Mouse (Mus musculus) kidney, adult 2 months (tissue): ENCODE data around the gene Gimap3.

Experiments used
- CTCF ChIP-seq: fragments of 200-500 bp; conservative IDR thresholded peaks from 2 replicates; pipeline ENCODE4 v1.5.1; 2011; ENCODE audit warnings: low read depth, mild to moderate bottlenecking, control low read depth, low read length, moderate library complexity, mixed read lengths; ENCODE audit not compliant: insufficient read depth, insufficient read length
- POLR2A ChIP-seq: fragments of 200-500 bp; IDR thresholded peaks from one replicate; pipeline ENCODE4 v1.6.1; 2011; ENCODE audit warnings: low read depth, low read length, control low read depth

GRCm38 (mm10) chr6:48764496-48764895 lies 6.2 kb downstream of the Gimap3 start:
- TF ChIP-seq POLR2A = no peak
- TF ChIP-seq CTCF = no peak
